Mouse (Mus musculus) ES-E14 (cell line): ENCODE measurements around the gene Bmx.

Experiments
- MAFK ChIP-seq: IDR thresholded peaks from 2 replicates; pipeline ENCODE4 v1.6.1; 2014; ENCODE audit warnings: mild to moderate bottlenecking, low read depth, low read length, inconsistent platforms; ENCODE audit not compliant: insufficient read depth
- ZNF384 ChIP-seq: IDR thresholded peaks from 2 replicates; pipeline ENCODE4 v1.6.1; 2012; ENCODE audit warnings: low read depth, low read length, inconsistent platforms

DNA sequence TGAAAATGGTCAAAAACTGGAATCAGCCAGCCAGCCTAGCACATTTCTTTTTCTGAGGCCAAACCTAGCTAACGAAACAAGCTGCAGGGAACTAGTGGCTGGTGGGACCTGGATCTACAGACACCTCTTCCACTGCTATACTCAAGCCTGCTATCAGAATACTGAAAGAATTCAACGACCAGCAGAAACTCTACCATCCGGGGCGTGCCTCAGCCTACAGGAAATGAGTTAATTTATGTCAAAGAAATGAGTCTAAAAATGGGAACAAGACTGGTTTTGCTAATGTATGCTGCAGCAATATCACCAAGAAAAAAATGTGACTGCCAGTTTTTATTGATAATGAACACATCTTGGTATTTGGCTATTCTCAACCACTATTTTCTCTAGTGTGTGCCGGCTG, 669 bp upstream of the Bmx start:
- no peak for TF ChIP-seq MAFK
- no peak for TF ChIP-seq ZNF384
